Mouse (Mus musculus) embryonic facial prominence, embryonic 11.5 days (tissue): Measurements from ENCODE around the gene Klf5. TPM values are rescaled to one million over a fixed set of nuclear protein-coding genes. Genes with fewer than 3 reads are reported as not detected.

Source experiments
- ATAC-seq: fragments of 200-750 bp; cut with Nextera tagmentation; replicated peaks from 2 replicates; pipeline ENCODE4 v1.8.0; 2017; ENCODE audit warnings: low read depth; ENCODE audit not compliant: insufficient number of reproducible peaks, low FRiP score, low TSS enrichment
- DNase-seq: peaks from one replicate; pipeline ENCODE4 v3.0.0-alpha.2; 2015; ENCODE audit warnings: low spot score
- H3K27ac ChIP-seq: fragments of 300-500 bp; sonication (generic); replicated peaks from 2 replicates; pipeline ENCODE4 v1.5.1; 2014; ENCODE audit warnings: mild to moderate bottlenecking, low read depth, low read length, control low read depth
- H3K27me3 ChIP-seq: fragments of 300-500 bp; sonication (generic); 2 replicates; pipeline ENCODE4 v1.6.1; 2014; ENCODE audit warnings: mild to moderate bottlenecking, low read length, moderate library complexity, mixed read lengths; ENCODE audit not compliant: control insufficient read depth, insufficient read depth
- H3K36me3 ChIP-seq: fragments of 300-500 bp; sonication (generic); replicated peaks from 2 replicates; pipeline ENCODE4 v1.6.1; 2014; ENCODE audit warnings: low read depth, mild to moderate bottlenecking, low read length, moderate library complexity, mixed read lengths; ENCODE audit not compliant: control insufficient read depth, insufficient read depth
- H3K4me1 ChIP-seq: fragments of 300-500 bp; sonication (generic); 2 replicates; pipeline ENCODE4 v1.6.1; 2014; ENCODE audit warnings: low read length, mixed read lengths; ENCODE audit not compliant: control insufficient read depth, insufficient read depth
- H3K4me2 ChIP-seq: fragments of 300-500 bp; sonication (generic); 2 replicates; pipeline ENCODE4 v1.6.1; 2014; ENCODE audit warnings: low read depth, mild to moderate bottlenecking, control low read depth, low read length, moderate library complexity
- H3K4me3 ChIP-seq: fragments of 300-500 bp; sonication (generic); 2 replicates; pipeline ENCODE4 v1.5.1; 2014; ENCODE audit warnings: low read depth, low read length, control low read depth
- H3K9ac ChIP-seq: fragments of 300-500 bp; sonication (generic); replicated peaks from 2 replicates; pipeline ENCODE4 v1.6.1; 2014; ENCODE audit warnings: mild to moderate bottlenecking, control low read depth, low read length
- H3K9me3 ChIP-seq: fragments of 300-500 bp; sonication (generic); replicated peaks from 2 replicates; pipeline ENCODE4 v1.6.1; 2016; ENCODE audit warnings: mild to moderate bottlenecking, low read length, inconsistent platforms, mixed read lengths; ENCODE audit not compliant: control insufficient read depth
- WGBS: fragments of 180-500 bp; shearing (Covaris S2); extraction: QIAGEN DNeasy Blood & Tissue Kit; methylation state at CpG from one replicate; pipeline ENCODE4 v1.1.7; 2014; 5-methylcytosine and 5-hydroxymethylcytosine counted together
- polyA plus RNA-seq: library from polyadenylated mRNA; unstranded; fragments of >200 nt; fragmentation: Nextera tagmentation; extraction: Ambion mirVana; gene quantifications from 2 replicates; pipeline ENCODE4 v1.2.1, GENCODE M21; 2014

The Klf5 gene
- polyA plus RNA-seq, 1 experiment from 2014 or later = 4.8 TPM

GRCm38 (mm10) chr14:99278763-99279486, 19.6 kb upstream of the Klf5 start:
- no peaks in the 10 kb centered on the region for H3K27me3 ChIP-seq
- H3K9ac ChIP-seq = no peak overlapping the region
- no peak for DNase-seq
- H3K36me3 ChIP-seq = no peaks in the 10 kb centered on the region
- no peak overlapping the region for H3K4me2 ChIP-seq
- no peaks in the 10 kb centered on the region for H3K9me3 ChIP-seq
- ATAC-seq = no peak
- H3K4me1 ChIP-seq = no peaks in the 10 kb centered on the region
- 55% methylated on average over 12 of the region's 12 CpGs for WGBS
- no peak overlapping the region for H3K27ac ChIP-seq
- no peak overlapping the region for H3K4me3 ChIP-seq

DNA sequence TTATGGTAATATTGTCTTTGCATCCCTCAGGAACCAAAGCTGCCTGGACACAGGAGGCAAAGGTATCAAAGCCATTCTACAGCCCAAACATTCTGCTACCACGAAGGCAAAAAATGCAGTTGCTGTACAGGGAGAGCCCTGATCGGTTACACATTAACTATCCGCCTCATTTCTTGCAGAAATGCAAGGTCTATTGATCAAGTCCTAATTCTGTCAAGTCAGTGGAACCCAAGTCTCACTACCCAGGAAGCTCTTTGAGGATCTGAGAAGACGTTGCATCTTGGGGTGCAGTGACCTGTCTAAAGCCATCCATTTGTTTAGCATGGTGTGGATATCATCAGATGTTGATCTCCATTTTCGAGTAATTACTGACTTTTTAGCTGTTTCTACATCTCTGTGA, 18.1 kb upstream of the Klf5 start:
- no peaks in the 10 kb centered on the region for H3K4me1 ChIP-seq
- H3K9me3 ChIP-seq = no peaks in the 10 kb centered on the region
- no peak for ATAC-seq
- H3K4me2 ChIP-seq = no peak overlapping the region
- 79% methylated on average over 5 of the region's 5 CpGs for WGBS
- H3K27ac ChIP-seq = no peak overlapping the region
- no peak overlapping the region for H3K4me3 ChIP-seq
- H3K27me3 ChIP-seq = no peaks in the 10 kb centered on the region
- no peaks in the 10 kb centered on the region for H3K36me3 ChIP-seq
- H3K9ac ChIP-seq = no peak overlapping the region
- DNase-seq = no peak

DNA sequence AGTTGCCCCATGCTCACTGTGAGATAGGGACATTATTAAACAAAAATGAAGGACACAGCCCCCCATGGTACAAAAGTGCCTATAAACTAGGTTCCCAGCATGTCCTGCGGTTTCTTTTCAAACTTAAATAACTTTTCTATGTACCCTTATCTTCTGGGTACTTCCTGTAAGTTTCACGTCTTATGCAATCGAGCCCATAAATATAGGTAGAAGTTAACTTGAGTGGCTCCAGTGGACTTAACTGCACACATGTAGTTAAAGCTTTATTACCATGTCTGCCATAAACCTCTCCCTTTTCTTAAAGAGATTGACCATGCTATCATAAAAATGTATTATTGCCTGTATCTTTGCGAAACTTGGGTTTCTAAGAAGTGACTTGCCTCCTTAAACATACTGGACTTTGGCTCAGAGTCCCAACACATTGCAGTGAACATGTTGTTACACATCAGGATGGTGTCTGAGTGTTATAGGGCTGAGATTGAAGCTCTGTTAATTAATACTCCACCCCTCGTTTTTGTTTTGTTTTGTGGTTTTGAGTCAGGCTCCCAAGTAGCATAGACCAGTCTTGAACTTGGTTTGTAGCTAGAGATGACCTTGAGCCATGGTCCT, 17.6 kb upstream of the Klf5 start:
- ATAC-seq (no peak), DNase-seq (no peak)
- H3K4me1 ChIP-seq = no peaks in the 10 kb centered on the region
- no peaks in the 10 kb centered on the region for H3K9me3 ChIP-seq
- no peak overlapping the region for H3K9ac ChIP-seq
- no peak overlapping the region for H3K4me3 ChIP-seq
- H3K27ac ChIP-seq = no peak overlapping the region
- H3K27me3 ChIP-seq = no peaks in the 10 kb centered on the region
- H3K36me3 ChIP-seq = no peaks in the 10 kb centered on the region
- no peak overlapping the region for H3K4me2 ChIP-seq
- WGBS = 88% methylated on average over 5 of the region's 5 CpGs

GRCm38 (mm10) chr14:99285486-99285885, 13.0 kb upstream of the Klf5 start:
- Histone ChIP-seq H3K4me3 (no peak overlapping the region), H3K4me1 (no peaks in the 10 kb centered on the region), H3K9me3 (no peaks in the 10 kb centered on the region), H3K27me3 (no peaks in the 10 kb centered on the region), H3K27ac (no peak overlapping the region), H3K36me3 (no peaks in the 10 kb centered on the region), H3K9ac (no peak overlapping the region), H3K4me2 (no peak overlapping the region)
- DNase-seq (no peak), ATAC-seq (no peak)
- WGBS = 91% methylated on average over 3 of the region's 4 CpGs

- ATAC-seq (no peak), DNase-seq (no peak)
- Histone ChIP-seq H3K9ac (no peak overlapping the region), H3K4me3 (no peak overlapping the region), H3K4me1 (no peaks in the 10 kb centered on the region), H3K27ac (no peak overlapping the region), H3K9me3 (no peaks in the 10 kb centered on the region), H3K36me3 (no peaks in the 10 kb centered on the region), H3K4me2 (no peak overlapping the region), H3K27me3 (no peaks in the 10 kb centered on the region)
- 94% methylated on average over 5 of the region's 5 CpGs for WGBS
These were observed 6.3 kb upstream of the Klf5 start for GRCm38 (mm10) chr14:99292176-99292575.

- Histone ChIP-seq H3K36me3 (no peaks in the 10 kb centered on the region), H3K4me2 (no peak overlapping the region), H3K9me3 (no peaks in the 10 kb centered on the region), H3K27me3 (peaks cover 3% of the 10 kb centered on the region), H3K27ac (no peak overlapping the region), H3K9ac (no peak overlapping the region), H3K4me3 (no peak overlapping the region), H3K4me1 (0 out of 2 replicates have a peak, but pooled peaks cover 3% of the 10 kb centered on the region)
- DNase-seq = no peak
- no peak for ATAC-seq
- 89% methylated on average over 8 of the region's 8 CpGs for WGBS
These were observed 4.1 kb upstream of the Klf5 start for GRCm38 (mm10) chr14:99294424-99294823.

DNA sequence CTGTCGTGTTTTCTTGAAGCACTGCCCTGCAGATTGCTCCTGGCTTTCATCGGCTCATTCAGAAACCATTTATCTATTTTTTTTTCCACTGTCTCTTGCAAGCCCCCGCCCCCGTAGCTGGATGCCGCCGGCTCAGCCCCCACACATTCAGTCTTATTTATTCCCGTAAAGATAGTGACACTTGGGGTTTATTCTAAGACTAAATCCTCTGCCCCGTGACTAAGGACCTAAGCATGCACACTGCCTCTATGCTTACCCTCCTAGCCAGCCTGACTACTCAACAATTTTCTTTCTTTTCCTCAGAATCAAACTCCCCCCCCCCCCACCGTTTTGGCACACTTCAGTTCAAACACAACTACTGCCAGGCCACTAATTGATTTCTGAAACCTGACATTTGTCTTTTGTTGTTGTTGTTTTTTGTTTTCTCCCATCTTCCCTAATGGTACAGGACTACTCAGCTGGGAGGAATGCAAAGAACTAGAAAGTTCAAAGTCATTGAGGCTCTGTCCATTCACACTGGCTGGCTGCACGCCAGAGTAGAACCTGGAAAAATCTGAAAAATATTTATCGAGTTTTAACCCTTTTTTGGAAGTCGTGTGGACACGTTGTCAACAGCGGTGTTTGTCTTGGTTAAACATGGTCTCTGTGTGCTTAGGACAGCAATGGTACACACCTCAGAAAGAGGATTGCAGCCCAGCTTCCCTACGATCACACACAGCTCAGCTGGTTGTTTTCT, 2.7 kb upstream of the Klf5 start:
- H3K27ac ChIP-seq = no peak overlapping the region
- DNase-seq = no peak
- no peak overlapping the region for H3K9ac ChIP-seq
- H3K36me3 ChIP-seq = no peaks in the 10 kb centered on the region
- 63% methylated on average over 15 of the region's 15 CpGs for WGBS
- peaks cover 3% of the 10 kb centered on the region for H3K27me3 ChIP-seq
- no peaks in the 10 kb centered on the region for H3K9me3 ChIP-seq
- H3K4me2 ChIP-seq = no peak overlapping the region
- no peak for ATAC-seq
- 0 out of 2 replicates have a peak, but pooled peaks cover 3% of the 10 kb centered on the region for H3K4me1 ChIP-seq
- H3K4me3 ChIP-seq = no peak overlapping the region

DNA sequence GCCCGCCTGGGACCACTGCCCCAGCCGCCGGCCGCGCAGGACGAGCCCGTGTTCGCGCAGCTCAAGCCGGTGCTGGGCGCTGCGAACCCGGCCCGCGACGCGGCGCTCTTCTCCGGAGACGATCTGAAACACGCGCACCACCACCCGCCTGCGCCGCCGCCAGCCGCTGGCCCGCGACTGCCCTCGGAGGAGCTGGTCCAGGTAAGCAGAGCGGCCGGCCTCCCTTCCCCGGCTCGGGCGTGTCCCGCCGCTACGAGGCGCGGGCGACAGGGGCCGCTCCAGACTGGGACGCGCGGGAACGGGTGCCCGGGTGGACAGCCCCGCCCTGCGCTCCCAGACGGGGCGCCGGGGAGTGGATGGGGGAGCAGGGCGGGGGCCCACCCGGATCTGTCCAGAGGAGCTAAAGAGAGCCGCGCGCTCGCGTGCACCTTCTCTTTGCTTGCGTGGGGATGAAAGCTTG, 561 bp downstream of the Klf5 start:
- Histone ChIP-seq H3K27ac (no peak overlapping the region; the same call in 1 of the 2 replicates), H3K4me1 (0 out of 2 replicates have a peak, but pooled peaks cover 3% of the 10 kb centered on the region), H3K27me3 (peaks cover 3% of the 10 kb centered on the region), H3K4me3 (peak overlapping the region; percentile 61), H3K4me2 (peak overlapping the region; percentile 97), H3K36me3 (no peaks in the 10 kb centered on the region), H3K9ac (peak overlapping the region; percentile 64), H3K9me3 (no peaks in the 10 kb centered on the region)
- 1% methylated on average over 52 of the region's 60 CpGs for WGBS
- ATAC-seq (peak; percentile 79), DNase-seq (peak; percentile 56)
